Mouse (Mus musculus) thymus, adult 2 months (tissue): Measurements from ENCODE around the gene Ccdc181. TPM values are rescaled to one million over a fixed set of nuclear protein-coding genes. Genes with fewer than 3 reads are reported as not detected.

Experiments used
- DNase-seq: peaks from one replicate; pipeline ENCODE4 v3.0.0; 2021
- H3K27ac ChIP-seq: fragments of 200-500 bp; 2 replicates; pipeline ENCODE4 v1.5.1; 2012; ENCODE audit warnings: low read length, control low read depth; ENCODE audit not compliant: control insufficient read depth, insufficient read depth
- H3K27me3 ChIP-seq: fragments of 200-500 bp; 2 replicates; pipeline ENCODE4 v1.6.1; 2012; ENCODE audit warnings: mild to moderate bottlenecking, low read length, moderate library complexity, mixed read lengths; ENCODE audit not compliant: control insufficient read depth, insufficient read depth
- H3K36me3 ChIP-seq: fragments of 200-500 bp; 2 replicates; pipeline ENCODE4 v1.6.1; 2012; ENCODE audit warnings: mild to moderate bottlenecking, low read length, moderate library complexity; ENCODE audit not compliant: control insufficient read depth, insufficient read depth
- H3K4me1 ChIP-seq: fragments of 200-500 bp; replicated peaks from 2 replicates; pipeline ENCODE4 v1.6.1; 2012; ENCODE audit warnings: low read length; ENCODE audit not compliant: control insufficient read depth, insufficient read depth
- H3K4me3 ChIP-seq: fragments of 200-500 bp; 2 replicates; pipeline ENCODE4 v1.5.1; 2012; ENCODE audit warnings: mild to moderate bottlenecking, low read length, control low read depth, moderate library complexity; ENCODE audit not compliant: control insufficient read depth, insufficient read depth
- CTCF ChIP-seq: fragments of 200-500 bp; IDR thresholded peaks from 2 replicates; pipeline ENCODE4 v1.5.1; 2012; ENCODE audit warnings: mild to moderate bottlenecking, control low read depth, low read length, moderate library complexity, borderline replicate concordance; ENCODE audit not compliant: control insufficient read depth, poor library complexity, insufficient read depth; ENCODE audit errors: extremely low read depth
- POLR2A ChIP-seq: fragments of 200-500 bp; IDR thresholded peaks from 2 replicates; pipeline ENCODE4 v1.6.1; 2012; ENCODE audit warnings: mild to moderate bottlenecking, low read length, control low read depth, moderate library complexity; ENCODE audit not compliant: control insufficient read depth, poor library complexity, insufficient read depth; ENCODE audit errors: extremely low read depth
- WGBS: fragments of 180-500 bp; shearing (Covaris S2); methylation state at CpG from one replicate; pipeline ENCODE4 v1.1.7; 2018; 5-methylcytosine and 5-hydroxymethylcytosine counted together
- polyA plus RNA-seq: library from polyadenylated mRNA; depleted of rRNA; stranded (reverse); fragments of >200 nt; gene quantifications from 2 replicates; pipeline ENCODE4 v1.2.3, GENCODE M21; 2012

The Ccdc181 gene
- polyA plus RNA-seq, 1 experiment = 2.7 TPM

- H3K4me1 ChIP-seq = peaks cover 4% of the 10 kb centered on the region
- TF ChIP-seq CTCF = no peak
- TF ChIP-seq POLR2A = no peak
- no peak overlapping the region for H3K27ac ChIP-seq
- DNase-seq = peak; percentile 24
- H3K4me3 ChIP-seq = no peak overlapping the region
- H3K36me3 ChIP-seq = no peaks in the 10 kb centered on the region; the same call in 1 of the 2 replicates
- WGBS = 49% methylated on average over 4 of the region's 4 CpGs
- H3K27me3 ChIP-seq = no peaks in the 10 kb centered on the region
Observed at GRCm38 (mm10) chr1:164279332-164279731, 3.9 kb downstream of the Ccdc181 start.

GRCm38 (mm10) chr1:164284007-164284406 lies 8.6 kb downstream of the Ccdc181 start:
- Histone ChIP-seq H3K27me3 (no peaks in the 10 kb centered on the region), H3K36me3 (no peaks in the 10 kb centered on the region; the same call in 1 of the 2 replicates), H3K4me3 (no peak overlapping the region), H3K4me1 (peaks cover 1% of the 10 kb centered on the region), H3K27ac (no peak overlapping the region)
- no peak for DNase-seq
- no peak for TF ChIP-seq POLR2A
- TF ChIP-seq CTCF = no peak
- 96% methylated on average over 3 of the region's 3 CpGs for WGBS

- no peak for DNase-seq
- H3K27ac ChIP-seq = no peak overlapping the region
- 88% methylated on average over 15 of the region's 15 CpGs for WGBS
- H3K27me3 ChIP-seq = no peaks in the 10 kb centered on the region
- no peaks in the 10 kb centered on the region for H3K4me1 ChIP-seq
- TF ChIP-seq CTCF = no peak
- TF ChIP-seq POLR2A = no peak
- H3K4me3 ChIP-seq = no peak overlapping the region
- peaks cover 21% of the 10 kb centered on the region for H3K36me3 ChIP-seq
Observed at GRCm38 (mm10) chr1:164287406-164287805, 12.0 kb downstream of the Ccdc181 start.

GRCm38 (mm10) chr1:164292040-164292439 lies 16.7 kb downstream of the Ccdc181 start:
- TF ChIP-seq POLR2A (no peak), CTCF (no peak)
- Histone ChIP-seq H3K27ac (no peak overlapping the region), H3K36me3 (peaks cover 44% of the 10 kb centered on the region), H3K4me1 (no peaks in the 10 kb centered on the region), H3K27me3 (no peaks in the 10 kb centered on the region), H3K4me3 (no peak overlapping the region)
- DNase-seq = no peak
- WGBS = 92% methylated on average over 5 of the region's 5 CpGs

GRCm38 (mm10) chr1:164294071-164294470 lies 18.7 kb downstream of the Ccdc181 start:
- TF ChIP-seq POLR2A (no peak), CTCF (no peak)
- Histone ChIP-seq H3K4me1 (no peaks in the 10 kb centered on the region; the same call in 1 of the 2 replicates), H3K36me3 (peaks cover 63% of the 10 kb centered on the region), H3K27me3 (no peaks in the 10 kb centered on the region), H3K4me3 (no peak overlapping the region), H3K27ac (no peak overlapping the region)
- 96% methylated on average over 6 of the region's 6 CpGs for WGBS
- no peak for DNase-seq

- H3K4me3 ChIP-seq = no peak overlapping the region
- H3K27me3 ChIP-seq = no peaks in the 10 kb centered on the region
- H3K36me3 ChIP-seq = peaks cover 66% of the 10 kb centered on the region
- DNase-seq = no peak
- H3K27ac ChIP-seq = no peak overlapping the region
- 94% methylated on average over 4 of the region's 5 CpGs for WGBS
- TF ChIP-seq CTCF (no peak), POLR2A (no peak)
- H3K4me1 ChIP-seq = no peaks in the 10 kb centered on the region; the same call in 1 of the 2 replicates
Observed at GRCm38 (mm10) chr1:164296473-164296872, 21.1 kb downstream of the Ccdc181 start.

- TF ChIP-seq CTCF = no peak
- TF ChIP-seq POLR2A = no peak
Observed at GRCm38 (mm10) chr1:164301949-164302348, 26.6 kb downstream of the Ccdc181 start.

More at GRCm38 (mm10) chr1:164301949-164302348, 26.6 kb downstream of the Ccdc181 start:
- peaks cover 48% of the 10 kb centered on the region for H3K36me3 ChIP-seq
- H3K4me3 ChIP-seq = no peak overlapping the region
- no peak for DNase-seq
- no peak overlapping the region for H3K27ac ChIP-seq
- WGBS = 40% methylated on average over 4 of the region's 4 CpGs
- no peaks in the 10 kb centered on the region; the same call in 1 of the 2 replicates for H3K4me1 ChIP-seq
- H3K27me3 ChIP-seq = no peaks in the 10 kb centered on the region
